Mouse (Mus musculus) liver, embryonic 13.5 days (tissue): ENCODE measurements around the gene Ern2. TPM values are rescaled to one million over a fixed set of nuclear protein-coding genes. Genes with fewer than 3 reads are reported as not detected.
A peak's percentile ranks its signal among the peaks of the same experiment; 100 is the strongest.

Source experiments
- ATAC-seq: fragments of 200-750 bp; cut with Nextera tagmentation; 2 replicates; pipeline ENCODE4 v1.8.0; 2017; ENCODE audit warnings: low read depth, mild to moderate bottlenecking, moderate number of reproducible peaks, moderate library complexity
- DNase-seq: peaks from one replicate; pipeline ENCODE4 v3.0.0; 2022
- H3K27ac ChIP-seq: fragments of 300-500 bp; sonication (generic); 2 replicates; pipeline ENCODE4 v1.5.1; 2015; ENCODE audit warnings: moderate library complexity, mild to moderate bottlenecking, inconsistent platforms
- H3K27me3 ChIP-seq: fragments of 300-500 bp; sonication (generic); 2 replicates; pipeline ENCODE4 v1.6.1; 2015; ENCODE audit warnings: mild to moderate bottlenecking, inconsistent platforms
- H3K36me3 ChIP-seq: fragments of 300-500 bp; sonication (generic); 2 replicates; pipeline ENCODE4 v1.6.1; 2015; ENCODE audit warnings: mild to moderate bottlenecking, inconsistent platforms
- H3K4me1 ChIP-seq: fragments of 300-500 bp; sonication (generic); replicated peaks from 2 replicates; pipeline ENCODE4 v1.6.1; 2015; ENCODE audit warnings: inconsistent platforms
- H3K4me2 ChIP-seq: fragments of 300-500 bp; sonication (generic); 2 replicates; pipeline ENCODE4 v1.6.1; 2015; ENCODE audit warnings: inconsistent platforms, mild to moderate bottlenecking, moderate library complexity
- H3K4me3 ChIP-seq: fragments of 300-500 bp; sonication (generic); replicated peaks from 2 replicates; pipeline ENCODE4 v1.5.1; 2015; ENCODE audit warnings: mild to moderate bottlenecking, inconsistent platforms
- H3K9ac ChIP-seq: fragments of 300-500 bp; sonication (generic); 2 replicates; pipeline ENCODE4 v1.6.1; 2015; ENCODE audit warnings: mild to moderate bottlenecking, inconsistent platforms
- H3K9me3 ChIP-seq: fragments of 300-500 bp; sonication (generic); replicated peaks from 2 replicates; pipeline ENCODE4 v1.6.1; 2016; ENCODE audit warnings: inconsistent platforms
- WGBS: fragments of 180-500 bp; shearing (Covaris S2); methylation state at CpG from one replicate; pipeline ENCODE4 v1.1.7; 2015; ENCODE audit not compliant: insufficient replicate concordance; 5-methylcytosine and 5-hydroxymethylcytosine counted together
- polyA plus RNA-seq: library from polyadenylated mRNA; unstranded; fragments of >200 nt; fragmentation: Nextera tagmentation; extraction: Ambion mirVana; gene quantifications from 2 replicates; pipeline ENCODE4 v1.2.1, GENCODE M21; 2015

Gene Ern2
- not detected in 2 replicates for polyA plus RNA-seq

DNA sequence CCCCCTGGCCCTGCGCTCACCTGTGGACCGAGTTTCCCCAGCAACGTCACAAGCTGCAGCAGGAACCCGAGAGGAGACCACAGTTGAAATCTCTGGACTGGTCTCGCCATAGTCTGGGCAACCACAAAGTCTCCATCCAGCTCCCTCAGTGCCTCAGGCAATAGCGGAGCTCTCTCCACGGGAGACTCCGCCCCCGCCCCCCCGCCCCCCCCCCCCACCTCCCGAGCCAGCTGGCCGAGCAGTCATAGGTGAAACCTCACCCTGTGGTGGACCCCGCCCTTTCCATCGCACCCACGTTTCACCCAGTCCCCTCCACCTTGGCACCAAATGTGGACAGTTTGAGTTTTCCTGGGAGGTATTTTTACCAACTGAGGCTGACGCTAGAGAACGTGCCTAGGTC, at the start of gene Ern2:
Ern2 (minus strand) TSS at position 165 of the 400 bp plus-strand sequence.
- 16% methylated on average over 17 of the region's 17 CpGs for WGBS
- ATAC-seq: no peak
- no peak within 1 kb of the TSS for H3K9ac ChIP-seq

GRCm38 (mm10) chr7:122230866-122231265, 44.9 kb upstream of the Ern2 start:
- Histone ChIP-seq H3K4me3 (no peak overlapping the region), H3K27me3 (no peaks in the 10 kb centered on the region), H3K9ac (no peak overlapping the region), H3K4me2 (no peak overlapping the region), H3K4me1 (0 out of 2 replicates have a peak, but pooled peaks cover 2% of the 10 kb centered on the region), H3K9me3 (no peaks in the 10 kb centered on the region), H3K36me3 (no peaks in the 10 kb centered on the region), H3K27ac (no peak overlapping the region)
- 56% methylated on average over 4 of the region's 4 CpGs for WGBS
- no peak for ATAC-seq
- DNase-seq: no peak

More for the DNA sequence above, at the start of gene Ern2:
- H3K4me1 ChIP-seq: no peaks in the 10 kb centered on the region
- no peak within 1 kb of the TSS for H3K27ac ChIP-seq
- no peaks in the 10 kb centered on the region for H3K27me3 ChIP-seq
- H3K4me3 ChIP-seq: no peak within 1 kb of the TSS
- DNase-seq: no peak
- no peaks in the 10 kb centered on the region for H3K36me3 ChIP-seq
- H3K4me2 ChIP-seq: no peak within 1 kb of the TSS
- H3K9me3 ChIP-seq: no peaks in the 10 kb centered on the region

GRCm38 (mm10) chr7:122229916-122230315, 43.9 kb upstream of the Ern2 start:
- Histone ChIP-seq H3K9me3 (no peaks in the 10 kb centered on the region), H3K4me2 (no peak overlapping the region), H3K36me3 (no peaks in the 10 kb centered on the region), H3K27me3 (no peaks in the 10 kb centered on the region), H3K27ac (no peak overlapping the region), H3K9ac (no peak overlapping the region), H3K4me1 (0 out of 2 replicates have a peak, but pooled peaks cover 3% of the 10 kb centered on the region), H3K4me3 (no peak overlapping the region)
- ATAC-seq: no peak
- WGBS: 54% methylated on average over 4 of the region's 4 CpGs
- no peak for DNase-seq

- Histone ChIP-seq H3K4me1 (0 out of 2 replicates have a peak, but pooled peaks cover 3% of the 10 kb centered on the region), H3K4me3 (no peak overlapping the region), H3K9ac (no peak overlapping the region), H3K9me3 (no peaks in the 10 kb centered on the region), H3K27me3 (no peaks in the 10 kb centered on the region), H3K4me2 (no peak overlapping the region), H3K27ac (no peak overlapping the region), H3K36me3 (no peaks in the 10 kb centered on the region)
- ATAC-seq (no peak), DNase-seq (no peak)
- 45% methylated on average over 3 of the region's 3 CpGs for WGBS
Measured at GRCm38 (mm10) chr7:122229306-122229705, 43.3 kb upstream of the Ern2 start.

- Histone ChIP-seq H3K4me3 (no peak overlapping the region), H3K4me2 (no peak overlapping the region), H3K27ac (no peak overlapping the region), H3K36me3 (no peaks in the 10 kb centered on the region), H3K9me3 (no peaks in the 10 kb centered on the region), H3K4me1 (0 out of 2 replicates have a peak, but pooled peaks cover 3% of the 10 kb centered on the region), H3K27me3 (no peaks in the 10 kb centered on the region), H3K9ac (no peak overlapping the region)
- WGBS: 67% methylated on average over 4 of the region's 4 CpGs
- DNase-seq: no peak
- ATAC-seq: no peak
Measured at GRCm38 (mm10) chr7:122226744-122227143, 40.7 kb upstream of the Ern2 start.

GRCm38 (mm10) chr7:122226020-122226742, 40.2 kb upstream of the Ern2 start:
- Histone ChIP-seq H3K4me3 (no peak overlapping the region), H3K9me3 (no peaks in the 10 kb centered on the region), H3K9ac (no peak overlapping the region), H3K4me2 (no peak overlapping the region), H3K27ac (no peak overlapping the region), H3K27me3 (no peaks in the 10 kb centered on the region), H3K36me3 (no peaks in the 10 kb centered on the region), H3K4me1 (0 out of 2 replicates have a peak, but pooled peaks cover 3% of the 10 kb centered on the region)
- WGBS: 34% methylated on average over 7 of the region's 7 CpGs
- ATAC-seq: no peak
- DNase-seq: no peak

DNA sequence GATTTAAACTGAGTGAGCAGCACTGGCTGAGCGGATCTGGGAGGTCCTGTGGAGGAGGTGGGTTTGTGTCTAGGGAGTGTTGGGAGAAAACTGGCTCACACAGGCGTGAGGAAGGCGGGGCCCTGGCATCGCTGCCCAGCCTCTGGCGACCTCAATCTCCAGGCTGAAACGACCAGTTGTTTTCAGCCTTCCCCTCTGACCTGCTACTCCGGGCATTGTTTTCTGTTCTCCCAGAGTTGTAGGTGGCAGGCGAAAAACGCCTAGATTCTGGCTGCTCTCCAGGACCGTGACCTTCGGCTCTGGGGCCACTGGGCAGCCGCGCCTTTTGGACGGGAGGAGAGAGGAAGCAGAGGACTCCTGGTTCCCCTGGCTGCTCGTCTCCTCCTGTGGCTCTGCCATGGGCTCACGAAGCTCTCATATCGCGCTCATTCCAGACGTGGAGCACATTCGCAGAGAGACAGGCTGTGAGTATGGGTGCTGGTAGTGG, 33.4 kb upstream of the Ern2 start, which contains the start of gene Chp2:
Chp2 (plus strand) TSS at position 182 of the 487 bp plus-strand sequence.
- Histone ChIP-seq H3K4me3 (peak within 1 kb of the TSS; percentile 4; the same call in 1 of the 2 replicates), H3K9ac (no peak within 1 kb of the TSS), H3K36me3 (no peaks in the 10 kb centered on the region), H3K27me3 (peaks cover 7% of the 10 kb centered on the region; the same call in 1 of the 2 replicates), H3K4me1 (peaks cover 4% of the 10 kb centered on the region; the same call in 1 of the 2 replicates), H3K9me3 (0 out of 2 replicates have a peak, but pooled peaks cover 4% of the 10 kb centered on the region), H3K4me2 (peak within 1 kb of the TSS; percentile 46), H3K27ac (no peak within 1 kb of the TSS)
- WGBS: 19% methylated on average over 20 of the region's 20 CpGs
- ATAC-seq: 0 out of 2 replicates have a peak, but pooled peaks have one; percentile 29
- no peak for DNase-seq

GRCm38 (mm10) chr7:122208276-122209021, 22.4 kb upstream of the Ern2 start:
- WGBS: 35% methylated on average over 7 of the region's 7 CpGs
- H3K36me3 ChIP-seq: no peaks in the 10 kb centered on the region
- H3K9me3 ChIP-seq: no peaks in the 10 kb centered on the region
- ATAC-seq (no peak), DNase-seq (no peak)
- H3K4me2 ChIP-seq: no peak overlapping the region
- no peaks in the 10 kb centered on the region for H3K4me1 ChIP-seq
- no peaks in the 10 kb centered on the region for H3K27me3 ChIP-seq
- H3K4me3 ChIP-seq: no peak overlapping the region
- H3K27ac ChIP-seq: no peak overlapping the region
- no peak overlapping the region for H3K9ac ChIP-seq

DNA sequence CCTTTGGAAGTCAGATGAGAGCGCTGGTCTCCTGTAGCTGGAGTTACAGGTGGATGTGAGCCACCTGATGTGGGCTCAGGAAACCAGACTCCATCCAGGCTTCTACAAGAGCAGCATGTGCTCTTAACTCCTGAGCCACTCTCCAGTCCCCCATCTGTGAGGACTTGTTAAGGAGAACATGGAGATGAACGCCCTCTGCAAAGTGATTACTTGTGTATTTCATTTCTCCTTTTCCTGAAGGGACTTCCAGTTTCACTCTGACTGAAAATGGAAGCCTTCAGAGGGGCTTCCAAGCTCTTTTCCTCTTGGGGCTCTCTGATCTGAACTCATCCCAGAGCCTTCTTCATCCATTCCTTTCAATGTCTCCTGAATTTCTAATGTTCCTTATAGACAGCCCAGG, 20.1 kb upstream of the Ern2 start:
- no peaks in the 10 kb centered on the region for H3K36me3 ChIP-seq
- H3K4me2 ChIP-seq: no peak overlapping the region
- H3K4me1 ChIP-seq: no peaks in the 10 kb centered on the region
- H3K4me3 ChIP-seq: no peak overlapping the region
- no peaks in the 10 kb centered on the region for H3K27me3 ChIP-seq
- no peak overlapping the region for H3K27ac ChIP-seq
- H3K9me3 ChIP-seq: no peaks in the 10 kb centered on the region
- 48% methylated on average over 2 of the region's 2 CpGs for WGBS
- no peak for DNase-seq
- no peak for ATAC-seq
- H3K9ac ChIP-seq: no peak overlapping the region

- no peaks in the 10 kb centered on the region for H3K36me3 ChIP-seq
- ATAC-seq: no peak
- no peak overlapping the region for H3K4me2 ChIP-seq
- H3K9me3 ChIP-seq: no peaks in the 10 kb centered on the region
- WGBS: 30% methylated on average over 2 of the region's 2 CpGs
- H3K9ac ChIP-seq: no peak overlapping the region
- H3K4me3 ChIP-seq: no peak overlapping the region
- no peak overlapping the region for H3K27ac ChIP-seq
- no peaks in the 10 kb centered on the region for H3K27me3 ChIP-seq
- DNase-seq: no peak
- peaks cover 4% of the 10 kb centered on the region for H3K4me1 ChIP-seq
Measured at GRCm38 (mm10) chr7:122203936-122204335, 17.9 kb upstream of the Ern2 start.

DNA sequence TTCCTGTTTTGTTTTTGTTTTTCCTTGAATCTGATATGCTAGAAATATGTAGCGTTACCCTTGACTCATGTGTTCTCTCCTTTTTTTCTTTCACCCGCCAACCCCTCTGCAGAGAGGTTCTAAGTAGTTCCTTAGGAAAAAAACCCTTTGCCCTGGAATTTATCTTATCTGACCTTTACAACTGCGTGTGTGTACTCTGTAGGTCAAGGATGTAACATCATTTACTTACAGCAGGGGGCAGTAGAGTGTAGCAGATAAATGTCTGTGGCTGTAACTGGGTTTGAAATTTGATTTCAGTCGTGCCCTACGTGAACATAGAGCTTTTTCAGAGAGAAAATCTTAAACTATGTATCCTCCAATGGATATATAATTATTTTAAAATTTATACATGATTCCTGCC, 13.3 kb upstream of the Ern2 start:
- peak; percentile 8 for DNase-seq
- H3K4me1 ChIP-seq: peaks cover 8% of the 10 kb centered on the region
- ATAC-seq: 0 out of 2 replicates have a peak, but pooled peaks have one; percentile 29
- H3K4me3 ChIP-seq: no peak overlapping the region
- no peaks in the 10 kb centered on the region for H3K36me3 ChIP-seq
- no peak overlapping the region for H3K4me2 ChIP-seq
- H3K27me3 ChIP-seq: no peaks in the 10 kb centered on the region
- H3K9me3 ChIP-seq: no peaks in the 10 kb centered on the region
- no peak overlapping the region for H3K9ac ChIP-seq
- H3K27ac ChIP-seq: no peak overlapping the region
- 16% methylated on average over 5 of the region's 5 CpGs for WGBS
